24 mouse cellular contexts compared by ENCODE assay signal in the genomic region with DNA sequence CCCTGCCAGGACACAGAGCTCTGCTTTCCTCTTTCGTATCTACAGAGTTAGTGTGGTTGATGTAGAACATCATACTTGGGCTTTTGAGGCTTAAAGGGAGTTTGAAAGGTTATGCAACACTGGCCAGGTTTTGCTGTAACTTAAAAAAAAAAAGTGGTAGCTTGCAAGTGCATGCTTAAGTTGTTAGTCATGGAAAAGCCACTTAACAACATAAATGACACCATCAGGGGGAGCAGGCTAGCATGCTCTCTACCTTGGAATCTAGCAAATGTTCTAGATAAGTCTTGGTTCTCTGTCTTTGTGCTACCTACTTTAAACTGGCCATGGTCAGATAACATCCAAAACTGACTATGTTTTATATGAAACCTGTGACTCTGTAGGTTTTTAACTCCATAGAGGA.
DNase-seq lines count a peak whose midpoint lies in the region; ATAC-seq and TF ChIP-seq lines count a peak whose summit lies in the region.
"Had no signal": no experiment of that assay in that cellular context is flagged by ENCODE, and none has a peak within 500 bp of the region (broad histone marks: within the 10 kb centered on the region; RNA-seq: fewer than 3 reads in every experiment).

No protein-coding gene starts in this region.

- CTCF ChIA-PET in Patski (lab: Charles Lee), result no interaction called here

- WGBS in kidney, postnatal 0 days, result 89% methylated on average over 1 of the region's 1 CpGs

- no peak overlapping the region for H3K27ac ChIP-seq in kidney, postnatal 0 days
- H3K27ac ChIP-seq: embryonic facial prominence, embryonic 12.5 days; forebrain, embryonic 12.5 days; forebrain, embryonic 15.5 days; heart, embryonic 15.5 days; hindbrain, embryonic 10.5 days; hindbrain, embryonic 13.5 days had no signal

- no peak overlapping the region for H3K9ac ChIP-seq in kidney, postnatal 0 days (ENCODE audit: low read depth, low read length)
- H3K9ac ChIP-seq: embryonic facial prominence, embryonic 12.5 days; forebrain, embryonic 12.5 days; forebrain, embryonic 15.5 days; heart, embryonic 12.5 days; heart, embryonic 15.5 days had no signal

- no peaks in the 10 kb centered on the region for H3K27me3 ChIP-seq in kidney, postnatal 0 days (ENCODE audit: insufficient read depth, low read length)
- H3K27me3 ChIP-seq in Patski, result peaks cover 8% of the 10 kb centered on the region
- H3K27me3 ChIP-seq: embryonic facial prominence, embryonic 12.5 days; forebrain, embryonic 12.5 days; forebrain, embryonic 15.5 days; hindbrain, embryonic 13.5 days had no signal

- in situ Hi-C loops in Patski (cut with MboI; ENCODE audit: low pct_unique_long_range_greater_than_20kb), result no loop called here

- no peak for TF ChIP-seq CTCF in kidney, postnatal 0 days (IDR thresholded peaks at IDR 0.05; ENCODE audit: low read depth)
- no peak for TF ChIP-seq CTCF in Patski (IDR thresholded peaks at IDR 0.05)

- H3K4me3 ChIP-seq in kidney, postnatal 0 days (replicated peaks; ENCODE audit: low read depth, low read length), result no peak overlapping the region
- H3K4me3 ChIP-seq: embryonic facial prominence, embryonic 12.5 days; erythroblast, embryonic 14.5 days; forebrain, embryonic 12.5 days; forebrain, embryonic 15.5 days; heart, embryonic 12.5 days; heart, embryonic 15.5 days; hindbrain, embryonic 10.5 days; hindbrain, embryonic 13.5 days had no signal

- no peak for ATAC-seq in kidney, postnatal 0 days (replicated peaks; ENCODE audit: low FRiP score, low read depth)
- ATAC-seq in Patski, result peak; percentile 55
- ATAC-seq: forebrain, embryonic 15.5 days had no signal

- DNase-seq in kidney, postnatal 0 days (ENCODE audit: low spot score), result peak; percentile 15
- no peak for DNase-seq in kidney, postnatal 4 days
- DNase-seq in lung, postnatal 36 days, result peak; percentile 5
- DNase-seq in lung, adult 18-20 months, result no peak
- peak; percentile 28 for DNase-seq in Patski (ENCODE audit: low read depth, low spot score)
- DNase-seq in adrenal gland, adult 2 months, result no peak
- DNase-seq in ovary, postnatal 10 days (ENCODE audit: low spot score), result no peak
- no peak for DNase-seq in adrenal gland, postnatal 10 days
- DNase-seq: adrenal gland, adult 8-10 months; adrenal gland, postnatal 36 days; cerebellum, adult 18-20 months; cerebellum, adult 9-10 months; gastrocnemius, postnatal 25 days; heart, adult 18-20 months; heart, postnatal 10 days; heart, postnatal 36 days had no signal

- H3K4me2 ChIP-seq in kidney, postnatal 0 days (ENCODE audit: low read length), result no peak overlapping the region
- H3K4me2 ChIP-seq: embryonic facial prominence, embryonic 12.5 days; forebrain, embryonic 12.5 days; forebrain, embryonic 15.5 days; heart, embryonic 12.5 days; heart, embryonic 15.5 days; hindbrain, embryonic 13.5 days had no signal

- POLR2A ChIA-PET in Patski (lab: Charles Lee), result interaction anchor here (0.7 kb wide), 1 partner anchor 13 kb away, joined by 3 read pairs; no protein-coding TSS in a partner anchor

- H3K9me3 ChIP-seq in kidney, postnatal 0 days (replicated peaks; ENCODE audit: low read length), result no peaks in the 10 kb centered on the region
- H3K9me3 ChIP-seq: embryonic facial prominence, embryonic 12.5 days; forebrain, embryonic 12.5 days; forebrain, embryonic 15.5 days; heart, embryonic 12.5 days; heart, embryonic 15.5 days; hindbrain, embryonic 10.5 days; hindbrain, embryonic 13.5 days had no signal

- H3K36me3 ChIP-seq in kidney, postnatal 0 days (ENCODE audit: insufficient read depth, low read length), result no peaks in the 10 kb centered on the region
- H3K36me3 ChIP-seq: embryonic facial prominence, embryonic 12.5 days; forebrain, embryonic 12.5 days; forebrain, embryonic 15.5 days; heart, embryonic 12.5 days; heart, embryonic 15.5 days; hindbrain, embryonic 10.5 days; hindbrain, embryonic 13.5 days had no signal

- no peaks in the 10 kb centered on the region for H3K4me1 ChIP-seq in kidney, postnatal 0 days (replicated peaks; ENCODE audit: insufficient read depth, low read length)
- H3K4me1 ChIP-seq: embryonic facial prominence, embryonic 12.5 days had no signal

Comparison
In these comparisons a context has a peak if more than half of its experiments do, and no peak if none do; other contexts are left out.
1. DNase-seq: peak in kidney, postnatal 0 days (single experiment), lung, postnatal 36 days (single experiment) and Patski (single experiment); none in kidney, postnatal 4 days (0 of 2), lung, adult 18-20 months (0 of 2), adrenal gland, adult 2 months (single experiment), ovary, postnatal 10 days (single experiment) and adrenal gland, postnatal 10 days (single experiment).